Mouse (Mus musculus) kidney, postnatal 4 days (tissue): Measurements from ENCODE around the gene Pqlc2.

ENCODE experiments used
- DNase-seq, 2 experiments: peaks; one replicate each; pipeline ENCODE4 v3.0.0; 2021; ENCODE audit warnings: mixed read lengths in 2 of 2

The Pqlc2 gene

GRCm38 (mm10) chr4:139259302-139259871, 51.1 kb downstream of the Pqlc2 start:
- DNase-seq, result no peak

GRCm38 (mm10) chr4:139258621-139259301, 51.7 kb downstream of the Pqlc2 start:
- no peak for DNase-seq

GRCm38 (mm10) chr4:139256708-139257107, 53.8 kb downstream of the Pqlc2 start:
- DNase-seq, result no peak

GRCm38 (mm10) chr4:139256146-139256545, 54.4 kb downstream of the Pqlc2 start:
- DNase-seq, result no peak

- DNase-seq, result no peak
Observed at GRCm38 (mm10) chr4:139253206-139253605, 57.3 kb downstream of the Pqlc2 start.

- DNase-seq, result peak; percentile 88 to 91
Observed at GRCm38 (mm10) chr4:139252051-139252760, 58.3 kb downstream of the Pqlc2 start.

GRCm38 (mm10) chr4:139250886-139251285, 59.6 kb downstream of the Pqlc2 start:
- DNase-seq, result no peak

GRCm38 (mm10) chr4:139250043-139250442, 60.5 kb downstream of the Pqlc2 start:
- peak; percentile 60 to 74 for DNase-seq

GRCm38 (mm10) chr4:139248736-139249135, 61.8 kb downstream of the Pqlc2 start:
- DNase-seq, result no peak

GRCm38 (mm10) chr4:139247966-139248365, 62.5 kb downstream of the Pqlc2 start:
- no peak for DNase-seq

- no peak for DNase-seq
Observed at GRCm38 (mm10) chr4:139246130-139246877, 64.2 kb downstream of the Pqlc2 start.

GRCm38 (mm10) chr4:139245534-139245933, 65.0 kb downstream of the Pqlc2 start:
- no peak for DNase-seq

GRCm38 (mm10) chr4:139244766-139245165, 65.7 kb downstream of the Pqlc2 start:
- DNase-seq, result peak in 1 of 2 experiments; percentile 50

GRCm38 (mm10) chr4:139244176-139244575, 66.3 kb downstream of the Pqlc2 start:
- DNase-seq, result no peak
